Mouse (Mus musculus): ENCODE measurements at regions not wholly inside any gene's neighbourhood (a gene's known extent, or its start where the extent isn't known, plus 50 kb on each side); places are given as distances from the start of the nearest gene placed in this dataset.

DNA sequence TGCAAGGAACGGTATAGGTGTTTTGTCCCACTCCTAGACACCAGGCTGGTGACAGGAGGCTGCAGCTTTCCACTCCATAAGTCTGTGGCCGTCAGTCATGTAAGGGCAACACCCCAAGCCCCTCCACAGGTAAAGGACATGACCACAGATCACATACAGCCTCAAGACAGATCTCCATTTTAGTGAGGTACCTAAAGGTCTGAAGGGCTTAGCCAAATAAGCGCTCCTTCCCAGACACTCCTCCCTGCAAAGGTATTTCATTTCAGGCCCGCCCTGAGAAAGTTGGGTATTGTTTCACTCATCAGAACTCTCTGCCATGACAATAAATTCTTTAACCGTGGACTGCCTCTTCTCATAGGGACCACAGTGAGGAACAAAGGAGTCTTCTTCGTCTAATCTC lies 170.2 kb upstream of the Ufl1 start:
- no peak for DNase-seq (ENCODE audit: low spot score)
- H3K4me3 ChIP-seq (ENCODE audit: low read depth, low read length) = no peak overlapping the region
- no peak for ATAC-seq (ENCODE audit: insufficient read depth, low read depth)
- no peaks in the 10 kb centered on the region for H3K36me3 ChIP-seq (replicated peaks; ENCODE audit: control insufficient read depth, insufficient read depth, low read length)
- H3K27ac ChIP-seq (ENCODE audit: low read depth) = no peak overlapping the region
- H3K9me3 ChIP-seq (replicated peaks; ENCODE audit: control insufficient read depth, low read length) = no peaks in the 10 kb centered on the region
- TF ChIP-seq CTCF (IDR thresholded peaks at IDR 0.05; ENCODE audit: low read depth) (no peak), EP300 (IDR thresholded peaks at IDR 0.05; ENCODE audit: low read depth) (no peak)
- WGBS = 68% methylated on average over 6 of the region's 6 CpGs
- no peak overlapping the region for H3K9ac ChIP-seq (replicated peaks; ENCODE audit: low read depth, low read length)
- no peak overlapping the region for H3K4me2 ChIP-seq (ENCODE audit: low read depth, low read length)
- H3K27me3 ChIP-seq (ENCODE audit: control insufficient read depth, insufficient read depth, low read length) = no peaks in the 10 kb centered on the region
- no peaks in the 10 kb centered on the region for H3K4me1 ChIP-seq (ENCODE audit: control insufficient read depth, insufficient read depth)

DNA sequence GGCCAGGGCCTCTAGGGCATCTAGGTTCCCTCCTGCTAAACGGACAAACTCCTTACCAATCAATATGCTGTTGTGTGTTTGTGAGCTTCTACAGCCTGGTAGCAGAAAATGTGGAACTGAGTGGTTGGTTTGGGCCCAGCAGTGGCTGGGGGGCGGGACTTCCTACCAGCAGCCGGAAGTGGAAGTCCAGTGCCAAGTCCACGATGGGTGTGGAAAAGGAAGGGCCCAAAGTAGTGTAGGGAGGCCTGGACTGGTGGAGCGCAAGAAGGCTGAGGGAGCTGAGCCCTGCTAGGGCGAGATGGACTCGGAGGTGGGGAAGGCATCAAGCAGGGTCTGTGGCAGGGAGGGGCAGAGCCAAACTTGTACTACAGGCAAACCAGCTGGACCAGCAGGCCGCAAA lies 150.6 kb upstream of the Ufl1 start:
- no peaks in the 10 kb centered on the region for H3K36me3 ChIP-seq (replicated peaks; ENCODE audit: control insufficient read depth, insufficient read depth, low read length)
- WGBS = 84% methylated on average over 8 of the region's 8 CpGs
- no peak for DNase-seq (ENCODE audit: low spot score)
- H3K27me3 ChIP-seq (ENCODE audit: control insufficient read depth, insufficient read depth, low read length) = no peaks in the 10 kb centered on the region
- H3K4me1 ChIP-seq (ENCODE audit: control insufficient read depth, insufficient read depth) = no peaks in the 10 kb centered on the region
- H3K4me3 ChIP-seq (ENCODE audit: low read depth, low read length) = no peak overlapping the region
- no peak overlapping the region for H3K9ac ChIP-seq (replicated peaks; ENCODE audit: low read depth, low read length)
- no peak for TF ChIP-seq CTCF (IDR thresholded peaks at IDR 0.05; ENCODE audit: low read depth)
- no peak for TF ChIP-seq EP300 (IDR thresholded peaks at IDR 0.05; ENCODE audit: low read depth)
- H3K9me3 ChIP-seq (replicated peaks; ENCODE audit: control insufficient read depth, low read length) = no peaks in the 10 kb centered on the region
- H3K4me2 ChIP-seq (ENCODE audit: low read depth, low read length) = no peak overlapping the region
- no peak overlapping the region for H3K27ac ChIP-seq (ENCODE audit: low read depth)
- no peak for ATAC-seq (ENCODE audit: insufficient read depth, low read depth)

DNA sequence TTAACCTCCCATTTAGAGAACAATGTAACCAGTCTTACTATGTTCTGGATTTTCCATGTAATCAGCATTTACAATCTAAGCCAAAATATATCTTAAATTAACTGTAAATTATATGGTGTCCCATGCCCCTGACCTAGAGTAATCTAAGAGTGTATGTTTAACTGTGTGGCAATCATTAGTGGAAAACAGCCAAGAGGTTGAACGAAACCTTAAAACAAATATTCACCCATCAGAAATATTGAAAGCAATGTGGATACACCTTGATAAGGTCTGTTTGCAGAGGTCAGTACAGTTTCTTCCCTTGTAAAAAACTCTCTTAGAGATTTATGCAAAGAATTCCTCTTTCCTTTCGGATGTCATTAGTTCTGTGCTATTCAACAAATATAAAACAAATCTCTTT lies 134.7 kb upstream of the Ufl1 start:
- no peak for DNase-seq (ENCODE audit: low spot score)
- Histone ChIP-seq H3K4me2 (ENCODE audit: low read depth, low read length) (no peak overlapping the region), H3K9me3 (replicated peaks; ENCODE audit: control insufficient read depth, low read length) (no peaks in the 10 kb centered on the region), H3K4me3 (ENCODE audit: low read depth, low read length) (no peak overlapping the region), H3K36me3 (replicated peaks; ENCODE audit: control insufficient read depth, insufficient read depth, low read length) (no peaks in the 10 kb centered on the region), H3K4me1 (ENCODE audit: control insufficient read depth, insufficient read depth) (no peaks in the 10 kb centered on the region), H3K9ac (replicated peaks; ENCODE audit: low read depth, low read length) (no peak overlapping the region), H3K27me3 (ENCODE audit: control insufficient read depth, insufficient read depth, low read length) (no peaks in the 10 kb centered on the region), H3K27ac (ENCODE audit: low read depth) (no peak overlapping the region)
- no peak for ATAC-seq (ENCODE audit: insufficient read depth, low read depth)
- TF ChIP-seq EP300 (IDR thresholded peaks at IDR 0.05; ENCODE audit: low read depth) = no peak
- TF ChIP-seq CTCF (IDR thresholded peaks at IDR 0.05; ENCODE audit: low read depth) = no peak
- 70% methylated on average over 2 of the region's 2 CpGs for WGBS

DNA sequence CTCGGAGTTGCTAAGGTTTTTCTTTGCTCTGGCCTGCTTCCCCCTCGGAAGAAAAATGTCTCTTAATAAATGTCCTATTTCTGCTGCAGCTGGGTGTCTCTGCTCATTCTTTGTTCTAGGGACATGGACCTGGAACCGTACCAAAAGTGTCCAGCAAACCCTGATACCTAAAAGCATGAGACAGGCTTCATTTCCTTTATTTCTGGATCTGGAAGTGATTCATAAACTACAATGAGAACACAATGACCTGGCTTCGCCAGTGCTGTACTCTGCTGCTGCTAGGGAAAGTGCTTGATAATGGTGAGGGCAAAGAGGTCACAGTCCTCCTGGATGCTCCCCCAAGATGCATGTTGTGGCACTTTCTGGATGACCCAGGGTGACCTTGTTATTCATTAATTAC lies 128.8 kb upstream of the Ufl1 start:
- peak overlapping the region; percentile 34; the same call in 1 of the 2 replicates for H3K27ac ChIP-seq (ENCODE audit: low read depth)
- TF ChIP-seq CTCF (IDR thresholded peaks at IDR 0.05; ENCODE audit: low read depth) (no peak), EP300 (IDR thresholded peaks at IDR 0.05; ENCODE audit: low read depth) (no peak)
- no peak overlapping the region for H3K4me3 ChIP-seq (ENCODE audit: low read depth, low read length)
- H3K4me1 ChIP-seq (ENCODE audit: control insufficient read depth, insufficient read depth) = no peaks in the 10 kb centered on the region
- ATAC-seq (ENCODE audit: insufficient read depth, low read depth) (peak; percentile 55; the same call in 1 of the 2 replicates), DNase-seq (ENCODE audit: low spot score) (peak; percentile 12)
- no peak overlapping the region for H3K9ac ChIP-seq (replicated peaks; ENCODE audit: low read depth, low read length)
- no peaks in the 10 kb centered on the region for H3K27me3 ChIP-seq (ENCODE audit: control insufficient read depth, insufficient read depth, low read length)
- H3K9me3 ChIP-seq (replicated peaks; ENCODE audit: control insufficient read depth, low read length) = no peaks in the 10 kb centered on the region
- H3K36me3 ChIP-seq (replicated peaks; ENCODE audit: control insufficient read depth, insufficient read depth, low read length) = no peaks in the 10 kb centered on the region
- 37% methylated on average over 4 of the region's 4 CpGs for WGBS
- H3K4me2 ChIP-seq (ENCODE audit: low read depth, low read length) = no peak overlapping the region

DNA sequence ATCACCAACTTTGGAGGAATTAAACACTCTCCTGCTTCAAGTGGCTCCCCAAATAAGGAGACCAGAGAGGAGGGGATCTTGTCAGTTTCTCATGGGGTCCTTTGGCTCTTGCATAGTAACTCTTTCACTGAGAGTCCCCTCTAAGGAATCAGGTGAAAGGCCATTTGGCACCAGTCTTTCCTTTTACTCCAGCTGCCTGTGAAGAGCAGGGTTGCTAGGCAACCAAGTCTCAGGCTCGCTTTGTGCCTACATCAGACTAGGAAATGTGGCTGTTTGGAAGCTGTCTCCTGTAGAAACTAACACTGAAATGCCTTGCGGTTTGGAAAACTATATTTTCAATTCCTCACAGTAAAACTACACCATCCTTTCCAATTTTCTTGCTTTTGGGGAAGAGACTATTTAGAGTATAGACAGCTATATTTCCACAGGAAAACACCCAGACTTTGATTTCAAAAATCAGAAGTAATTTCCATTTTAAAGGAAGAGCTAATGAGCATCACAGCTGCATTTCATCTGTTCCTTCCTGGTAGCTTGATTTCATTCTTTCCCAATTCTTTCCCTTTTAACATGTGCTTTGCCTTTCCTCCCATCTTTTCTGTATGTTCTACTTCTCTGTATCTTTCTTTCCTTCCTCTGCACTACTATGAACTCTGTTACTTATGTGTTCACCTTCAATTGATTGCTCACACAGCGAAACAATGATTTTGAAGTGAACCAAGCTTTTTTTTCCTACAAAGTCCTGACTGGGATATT lies 127.3 kb upstream of the Ufl1 start:
- no peaks in the 10 kb centered on the region for H3K27me3 ChIP-seq (ENCODE audit: control insufficient read depth, insufficient read depth, low read length)
- H3K36me3 ChIP-seq (replicated peaks; ENCODE audit: control insufficient read depth, insufficient read depth, low read length) = no peaks in the 10 kb centered on the region
- WGBS = 26% methylated on average over 3 of the region's 3 CpGs
- no peak overlapping the region for H3K9ac ChIP-seq (replicated peaks; ENCODE audit: low read depth, low read length)
- no peaks in the 10 kb centered on the region for H3K9me3 ChIP-seq (replicated peaks; ENCODE audit: control insufficient read depth, low read length)
- H3K4me3 ChIP-seq (ENCODE audit: low read depth, low read length) = no peak overlapping the region
- no peak overlapping the region for H3K27ac ChIP-seq (ENCODE audit: low read depth)
- TF ChIP-seq CTCF (IDR thresholded peaks at IDR 0.05; ENCODE audit: low read depth) (no peak), EP300 (IDR thresholded peaks at IDR 0.05; ENCODE audit: low read depth) (no peak)
- DNase-seq (ENCODE audit: low spot score) (no peak), ATAC-seq (ENCODE audit: insufficient read depth, low read depth) (no peak)
- no peak overlapping the region for H3K4me2 ChIP-seq (ENCODE audit: low read depth, low read length)
- H3K4me1 ChIP-seq (ENCODE audit: control insufficient read depth, insufficient read depth) = no peaks in the 10 kb centered on the region

DNA sequence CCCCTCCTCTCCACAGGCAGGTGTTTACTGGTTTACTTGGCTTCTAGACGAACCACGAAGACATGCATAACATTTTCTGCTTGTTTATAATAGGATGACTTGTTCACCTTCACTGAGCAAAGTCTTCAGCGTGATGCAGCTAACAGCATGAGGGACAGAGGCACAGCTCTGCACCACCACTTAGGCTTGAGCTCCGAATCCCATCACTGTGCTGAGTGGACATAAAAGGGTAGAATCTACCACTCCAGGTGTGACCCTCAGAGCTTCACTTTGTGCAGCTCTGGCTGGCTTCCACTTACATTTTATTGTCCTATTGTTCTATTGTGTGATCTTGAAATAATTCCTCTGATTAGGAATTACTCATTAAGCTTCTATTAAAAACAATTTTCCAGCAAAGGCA lies 126.2 kb upstream of the Ufl1 start:
- Histone ChIP-seq H3K36me3 (replicated peaks; ENCODE audit: control insufficient read depth, insufficient read depth, low read length) (no peaks in the 10 kb centered on the region), H3K4me3 (ENCODE audit: low read depth, low read length) (no peak overlapping the region), H3K4me2 (ENCODE audit: low read depth, low read length) (no peak overlapping the region), H3K4me1 (ENCODE audit: control insufficient read depth, insufficient read depth) (no peaks in the 10 kb centered on the region), H3K27me3 (ENCODE audit: control insufficient read depth, insufficient read depth, low read length) (no peaks in the 10 kb centered on the region), H3K9ac (replicated peaks; ENCODE audit: low read depth, low read length) (no peak overlapping the region), H3K27ac (ENCODE audit: low read depth) (no peak overlapping the region), H3K9me3 (replicated peaks; ENCODE audit: control insufficient read depth, low read length) (no peaks in the 10 kb centered on the region)
- TF ChIP-seq CTCF (IDR thresholded peaks at IDR 0.05; ENCODE audit: low read depth) (no peak), EP300 (IDR thresholded peaks at IDR 0.05; ENCODE audit: low read depth) (no peak)
- DNase-seq (ENCODE audit: low spot score) = no peak
- 50% methylated on average over 4 of the region's 4 CpGs for WGBS
- no peak for ATAC-seq (ENCODE audit: insufficient read depth, low read depth)

Data from heart, postnatal 0 days (tissue).